Mouse (Mus musculus) heart, embryonic 11.5 days (tissue): Measurements from ENCODE around the gene Zpbp. TPM values are rescaled to one million over a fixed set of nuclear protein-coding genes. Genes with fewer than 3 reads are reported as not detected.

Experiments
- ATAC-seq: fragments of 200-750 bp; cut with Nextera tagmentation; replicated peaks from 2 replicates; pipeline ENCODE4 v1.8.0; 2017; ENCODE audit warnings: moderate library complexity; ENCODE audit not compliant: insufficient number of reproducible peaks, low FRiP score, low TSS enrichment
- H3K27ac ChIP-seq: fragments of 300-500 bp; sonication (generic); 2 replicates; pipeline ENCODE4 v1.5.1; 2014; ENCODE audit warnings: mild to moderate bottlenecking, low read depth, low read length
- H3K27me3 ChIP-seq: fragments of 300-500 bp; sonication (generic); 2 replicates; pipeline ENCODE4 v1.6.1; 2014; ENCODE audit warnings: mild to moderate bottlenecking, low read length, mixed read lengths; ENCODE audit not compliant: control insufficient read depth, insufficient read depth
- H3K36me3 ChIP-seq: fragments of 300-500 bp; sonication (generic); 2 replicates; pipeline ENCODE4 v1.6.1; 2014; ENCODE audit warnings: mild to moderate bottlenecking, low read length, moderate library complexity, mixed read lengths; ENCODE audit not compliant: control insufficient read depth, insufficient read depth
- H3K4me1 ChIP-seq: fragments of 300-500 bp; sonication (generic); 2 replicates; pipeline ENCODE4 v1.6.1; 2014; ENCODE audit warnings: low read length; ENCODE audit not compliant: control insufficient read depth, insufficient read depth
- H3K4me2 ChIP-seq: fragments of 300-500 bp; sonication (generic); 2 replicates; pipeline ENCODE4 v1.6.1; 2014; ENCODE audit warnings: mild to moderate bottlenecking, moderate library complexity
- H3K4me3 ChIP-seq: fragments of 300-500 bp; sonication (generic); 2 replicates; pipeline ENCODE4 v1.5.1; 2014; ENCODE audit warnings: low read depth, low read length
- H3K9ac ChIP-seq: fragments of 300-500 bp; sonication (generic); 2 replicates; pipeline ENCODE4 v1.6.1; 2014; ENCODE audit warnings: mild to moderate bottlenecking, low read depth, low read length, moderate library complexity
- H3K9me3 ChIP-seq: fragments of 300-500 bp; sonication (generic); replicated peaks from 2 replicates; pipeline ENCODE4 v1.6.1; 2016; ENCODE audit warnings: low read length; ENCODE audit not compliant: control insufficient read depth
- WGBS: fragments of 180-500 bp; shearing (Covaris S2); extraction: QIAGEN DNeasy Blood & Tissue Kit; methylation state at CpG from one replicate; pipeline ENCODE4 v1.1.7; 2014; ENCODE audit not compliant: insufficient replicate concordance; 5-methylcytosine and 5-hydroxymethylcytosine counted together
- polyA plus RNA-seq: library from polyadenylated mRNA; unstranded; fragments of >200 nt; fragmentation: Nextera tagmentation; extraction: Ambion mirVana; gene quantifications from 2 replicates; pipeline ENCODE4 v1.2.1, GENCODE M21; 2014

Zpbp gene
- polyA plus RNA-seq, 1 experiment from 2014 or later: 0.42 TPM

- no peaks in the 10 kb centered on the region for H3K4me1 ChIP-seq
- H3K4me2 ChIP-seq: no peak overlapping the region
- no peak for ATAC-seq
- no peak overlapping the region for H3K9ac ChIP-seq
- H3K27ac ChIP-seq: no peak overlapping the region
- H3K4me3 ChIP-seq: no peak overlapping the region
- 31% methylated on average over 2 of the region's 2 CpGs for WGBS
- no peaks in the 10 kb centered on the region for H3K9me3 ChIP-seq
- no peaks in the 10 kb centered on the region for H3K36me3 ChIP-seq
- no peaks in the 10 kb centered on the region for H3K27me3 ChIP-seq
These were observed 7.2 kb downstream of the Zpbp start for GRCm38 (mm10) chr11:11455037-11455436.

- Histone ChIP-seq H3K9me3 (no peaks in the 10 kb centered on the region), H3K4me2 (no peak overlapping the region), H3K9ac (no peak overlapping the region), H3K27ac (no peak overlapping the region), H3K4me3 (no peak overlapping the region), H3K4me1 (no peaks in the 10 kb centered on the region), H3K27me3 (no peaks in the 10 kb centered on the region), H3K36me3 (no peaks in the 10 kb centered on the region)
- ATAC-seq: no peak
- WGBS: 72% methylated on average over 2 of the region's 2 CpGs
These were observed 44.9 kb downstream of the Zpbp start for GRCm38 (mm10) chr11:11417356-11417755.

- Histone ChIP-seq H3K9me3 (no peaks in the 10 kb centered on the region), H3K4me3 (no peak overlapping the region), H3K4me1 (no peaks in the 10 kb centered on the region), H3K4me2 (no peak overlapping the region), H3K27me3 (no peaks in the 10 kb centered on the region), H3K36me3 (no peaks in the 10 kb centered on the region), H3K9ac (no peak overlapping the region), H3K27ac (no peak overlapping the region)
- WGBS: 82% methylated on average over 5 of the region's 5 CpGs
- no peak for ATAC-seq
These were observed 48.0 kb downstream of the Zpbp start for GRCm38 (mm10) chr11:11414188-11414587.

- no peak for ATAC-seq
- Histone ChIP-seq H3K27ac (no peak overlapping the region), H3K4me3 (no peak overlapping the region), H3K9ac (no peak overlapping the region), H3K9me3 (0 out of 2 replicates have a peak, but pooled peaks cover 2% of the 10 kb centered on the region), H3K4me1 (no peaks in the 10 kb centered on the region), H3K27me3 (no peaks in the 10 kb centered on the region), H3K4me2 (no peak overlapping the region), H3K36me3 (no peaks in the 10 kb centered on the region)
- WGBS: 73% methylated on average over 5 of the region's 5 CpGs
These were observed 67.5 kb downstream of the Zpbp start for GRCm38 (mm10) chr11:11394686-11395085.

GRCm38 (mm10) chr11:11393164-11393563 is 69.0 kb downstream of the Zpbp start:
- Histone ChIP-seq H3K4me2 (no peak overlapping the region), H3K27me3 (no peaks in the 10 kb centered on the region), H3K36me3 (no peaks in the 10 kb centered on the region), H3K4me3 (no peak overlapping the region), H3K27ac (no peak overlapping the region), H3K9ac (no peak overlapping the region), H3K9me3 (0 out of 2 replicates have a peak, but pooled peaks cover 2% of the 10 kb centered on the region), H3K4me1 (no peaks in the 10 kb centered on the region)
- 92% methylated on average over 8 of the region's 10 CpGs for WGBS
- peak; percentile 18; the same call in 1 of the 2 replicates for ATAC-seq

- H3K4me1 ChIP-seq: no peaks in the 10 kb centered on the region
- no peak overlapping the region for H3K4me3 ChIP-seq
- ATAC-seq: no peak
- H3K4me2 ChIP-seq: no peak overlapping the region
- no peak overlapping the region for H3K27ac ChIP-seq
- 78% methylated on average over 5 of the region's 5 CpGs for WGBS
- H3K36me3 ChIP-seq: no peaks in the 10 kb centered on the region
- H3K9ac ChIP-seq: no peak overlapping the region
- no peaks in the 10 kb centered on the region for H3K27me3 ChIP-seq
- H3K9me3 ChIP-seq: no peaks in the 10 kb centered on the region
These were observed 90.9 kb downstream of the Zpbp start for GRCm38 (mm10) chr11:11371305-11371704.

GRCm38 (mm10) chr11:11283512-11283911 is 178.7 kb downstream of the Zpbp start:
- no peak overlapping the region for H3K4me3 ChIP-seq
- 71% methylated on average over 3 of the region's 3 CpGs for WGBS
- H3K27me3 ChIP-seq: no peaks in the 10 kb centered on the region
- H3K27ac ChIP-seq: no peak overlapping the region
- no peaks in the 10 kb centered on the region for H3K4me1 ChIP-seq
- ATAC-seq: no peak
- H3K36me3 ChIP-seq: no peaks in the 10 kb centered on the region
- H3K9me3 ChIP-seq: no peaks in the 10 kb centered on the region
- H3K4me2 ChIP-seq: no peak overlapping the region
- no peak overlapping the region for H3K9ac ChIP-seq

- Histone ChIP-seq H3K9me3 (no peaks in the 10 kb centered on the region), H3K4me3 (no peak overlapping the region), H3K9ac (no peak overlapping the region), H3K4me1 (no peaks in the 10 kb centered on the region), H3K36me3 (no peaks in the 10 kb centered on the region), H3K4me2 (no peak overlapping the region), H3K27me3 (no peaks in the 10 kb centered on the region), H3K27ac (no peak overlapping the region)
- ATAC-seq: no peak
These were observed 182.1 kb downstream of the Zpbp start for GRCm38 (mm10) chr11:11280128-11280527.

- Histone ChIP-seq H3K27me3 (no peaks in the 10 kb centered on the region), H3K36me3 (no peaks in the 10 kb centered on the region), H3K4me2 (no peak overlapping the region), H3K9me3 (no peaks in the 10 kb centered on the region), H3K4me3 (no peak overlapping the region), H3K9ac (no peak overlapping the region), H3K4me1 (no peaks in the 10 kb centered on the region), H3K27ac (no peak overlapping the region)
- ATAC-seq: no peak
- WGBS: 77% methylated on average over 1 of the region's 1 CpGs
These were observed 204.9 kb downstream of the Zpbp start for GRCm38 (mm10) chr11:11257348-11257747.
